Mouse (Mus musculus) left cerebral cortex, adult 11 months (tissue): Measurements from ENCODE around the gene Parva.

ENCODE experiments used
- DNase-seq: peaks from one replicate; pipeline ENCODE4 v3.0.0; 2022; ENCODE audit warnings: low spot score

The Parva gene

GRCm38 (mm10) chr7:112602966-112603365 lies 175.7 kb downstream of the Parva start:
- no peak for DNase-seq

GRCm38 (mm10) chr7:112603496-112604170 lies 176.3 kb downstream of the Parva start:
- no peak for DNase-seq

GRCm38 (mm10) chr7:112604209-112604608 lies 176.9 kb downstream of the Parva start:
- no peak for DNase-seq

GRCm38 (mm10) chr7:112614046-112614790 lies 186.9 kb downstream of the Parva start:
- no peak for DNase-seq

GRCm38 (mm10) chr7:112614791-112615668 lies 187.7 kb downstream of the Parva start:
- no peak for DNase-seq

GRCm38 (mm10) chr7:112620322-112621179 lies 193.2 kb downstream of the Parva start:
- DNase-seq = no peak

- DNase-seq = no peak
Measured at GRCm38 (mm10) chr7:112627481-112627880, 200.2 kb downstream of the Parva start.

- DNase-seq = no peak
Measured at GRCm38 (mm10) chr7:112634505-112635213, 207.4 kb downstream of the Parva start.

GRCm38 (mm10) chr7:112635936-112636335 lies 208.6 kb downstream of the Parva start:
- no peak for DNase-seq
